Mouse (Mus musculus) urinary bladder, postnatal 14 days (tissue): ENCODE results near the gene Ltk.

ENCODE experiments used
- DNase-seq: peaks from one replicate; pipeline ENCODE4 v3.0.0; 2021; ENCODE audit warnings: low spot score

Ltk gene

GRCm38 (mm10) chr2:119760251-119760650 lies at the start of gene Ltk:
Ltk (minus strand) TSS chr2:119760431.
- DNase-seq: no peak

DNA sequence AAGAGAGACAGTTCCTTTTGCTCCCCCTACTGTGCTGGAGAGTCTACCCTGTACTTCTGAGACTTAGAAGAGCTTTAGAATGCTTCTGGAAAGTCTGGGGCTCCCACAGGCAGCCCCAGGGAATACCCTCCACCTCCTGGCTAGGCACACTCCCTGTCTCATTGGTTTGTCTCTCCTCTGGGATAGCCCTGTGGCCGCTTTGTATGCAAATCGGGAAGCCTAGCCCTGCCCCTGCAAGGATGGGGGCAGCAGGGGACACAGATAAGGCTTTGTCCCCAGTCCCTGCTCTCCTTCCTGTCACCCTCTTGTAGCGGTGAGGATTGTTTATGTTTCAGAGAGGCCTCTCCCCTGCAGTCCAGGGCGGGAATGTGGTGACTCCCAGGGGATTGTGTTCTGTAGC lies 48.6 kb upstream of the Ltk start:
- DNase-seq: no peak

- DNase-seq: no peak
These were observed 48.2 kb upstream of the Ltk start for GRCm38 (mm10) chr2:119808438-119808837.

- no peak for DNase-seq
These were observed 45.3 kb upstream of the Ltk start for GRCm38 (mm10) chr2:119805536-119805935.

DNA sequence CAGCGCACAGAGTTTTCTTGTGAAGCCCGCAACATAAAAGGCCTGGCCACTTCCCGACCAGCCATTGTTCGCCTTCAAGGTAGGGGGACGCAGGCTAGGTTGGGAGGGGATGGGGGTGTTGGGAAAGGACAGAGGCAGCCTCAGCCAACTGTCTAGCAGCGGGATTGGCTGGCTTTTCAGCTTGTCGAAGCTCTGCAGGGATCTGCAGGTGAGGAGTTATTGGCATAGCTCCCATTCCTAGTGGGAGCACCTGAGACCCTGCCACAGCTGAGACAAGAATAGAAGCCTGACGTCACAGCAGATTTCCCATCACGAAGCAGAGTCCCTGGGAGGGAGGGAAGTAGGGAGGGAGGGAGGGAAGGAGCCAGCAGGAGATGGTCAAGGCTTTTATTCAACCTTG lies 44.5 kb upstream of the Ltk start:
- DNase-seq: no peak

DNA sequence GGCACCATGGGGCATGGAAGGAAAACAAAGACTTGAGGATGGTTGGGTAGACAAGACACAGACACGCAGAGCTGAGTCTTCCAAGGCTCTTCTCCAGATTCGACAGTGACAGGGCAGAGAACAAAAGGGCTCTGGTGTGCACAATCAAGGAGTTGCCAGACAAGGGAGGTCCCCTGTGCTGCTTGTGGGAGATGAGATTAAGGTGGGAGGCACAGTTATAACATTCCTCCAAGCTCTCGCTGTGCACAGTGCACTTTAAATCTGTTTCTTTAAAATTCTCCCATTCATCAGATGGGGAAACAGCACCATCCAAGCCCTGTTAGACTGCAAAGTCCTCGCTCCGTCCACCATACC lies 44.0 kb upstream of the Ltk start:
- DNase-seq: no peak

- DNase-seq: no peak
These were observed 43.5 kb upstream of the Ltk start for GRCm38 (mm10) chr2:119803618-119804274.

GRCm38 (mm10) chr2:119802767-119803617 lies 42.8 kb upstream of the Ltk start:
- peak; percentile 30 for DNase-seq

- DNase-seq: peak; percentile 35
These were observed 40.9 kb upstream of the Ltk start for GRCm38 (mm10) chr2:119800876-119801846.

DNA sequence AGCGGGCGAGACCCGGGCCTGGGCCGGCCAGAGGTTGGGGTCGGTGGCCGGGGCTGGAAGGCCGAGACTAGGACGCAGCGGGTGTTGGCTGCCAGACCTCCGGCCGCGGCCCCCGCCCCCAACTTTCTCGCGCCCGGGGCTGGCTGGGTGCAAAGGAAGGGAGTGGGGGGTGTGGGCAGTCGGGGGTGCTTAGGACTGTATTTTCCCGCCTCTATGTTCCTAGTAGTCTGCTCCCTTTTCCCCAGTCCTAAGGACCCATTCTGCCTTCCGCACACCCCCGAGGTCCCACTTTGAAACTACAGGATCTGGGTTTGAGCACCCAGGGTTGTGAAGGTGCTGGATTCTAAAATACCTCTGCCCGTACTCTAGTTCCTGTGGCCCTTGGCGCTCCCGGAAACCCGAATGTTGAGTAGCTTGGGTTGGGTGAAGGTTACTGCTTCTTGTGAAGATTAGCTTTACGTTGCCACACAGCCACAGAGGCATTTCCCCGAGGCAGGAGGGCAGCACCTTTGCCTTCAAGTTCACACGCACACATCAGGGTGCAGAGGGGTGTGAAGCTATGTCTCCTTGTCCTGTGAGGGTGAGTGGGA lies 39.8 kb upstream of the Ltk start:
- DNase-seq: peak; percentile 33

DNA sequence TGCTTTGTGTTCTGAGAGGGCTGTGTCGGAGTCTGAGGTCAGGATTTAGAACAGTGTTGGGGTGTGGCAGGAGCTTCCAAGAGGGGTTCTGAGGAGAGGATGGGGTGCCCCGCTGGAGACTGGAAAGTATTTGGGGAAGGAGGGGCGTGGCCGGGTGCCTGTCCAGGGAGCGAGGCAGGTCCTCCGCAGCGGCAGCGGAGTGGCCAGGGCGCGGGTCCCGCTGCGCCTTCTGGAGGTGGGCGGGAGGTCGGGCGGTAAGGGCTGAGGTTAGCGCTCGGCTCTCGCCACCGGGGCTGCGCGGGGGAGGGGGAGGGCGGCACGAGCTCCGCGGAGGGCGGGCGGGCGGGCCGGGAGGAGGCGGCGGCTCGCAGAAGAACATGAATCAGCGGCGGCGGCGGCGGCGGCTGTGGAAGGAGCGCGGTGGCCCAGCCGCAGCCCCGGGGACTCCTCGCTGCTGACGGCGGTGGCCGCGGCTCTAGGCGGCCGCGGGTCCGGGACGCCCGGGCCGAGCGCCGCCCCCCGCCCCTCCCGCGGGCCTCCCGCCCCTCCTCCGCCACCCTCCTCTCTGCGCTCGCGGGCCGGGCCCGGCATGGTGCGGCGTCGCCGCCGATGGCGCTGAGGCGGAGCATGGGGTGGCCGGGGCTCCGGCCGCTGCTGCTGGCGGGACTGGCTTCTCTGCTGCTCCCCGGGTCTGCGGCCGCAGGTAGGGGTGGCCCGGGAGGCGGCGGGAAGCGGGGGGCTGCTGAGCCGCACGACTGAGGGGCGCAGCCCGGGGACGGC lies 39.1 kb upstream of the Ltk start:
- DNase-seq: peak; percentile 44

DNA sequence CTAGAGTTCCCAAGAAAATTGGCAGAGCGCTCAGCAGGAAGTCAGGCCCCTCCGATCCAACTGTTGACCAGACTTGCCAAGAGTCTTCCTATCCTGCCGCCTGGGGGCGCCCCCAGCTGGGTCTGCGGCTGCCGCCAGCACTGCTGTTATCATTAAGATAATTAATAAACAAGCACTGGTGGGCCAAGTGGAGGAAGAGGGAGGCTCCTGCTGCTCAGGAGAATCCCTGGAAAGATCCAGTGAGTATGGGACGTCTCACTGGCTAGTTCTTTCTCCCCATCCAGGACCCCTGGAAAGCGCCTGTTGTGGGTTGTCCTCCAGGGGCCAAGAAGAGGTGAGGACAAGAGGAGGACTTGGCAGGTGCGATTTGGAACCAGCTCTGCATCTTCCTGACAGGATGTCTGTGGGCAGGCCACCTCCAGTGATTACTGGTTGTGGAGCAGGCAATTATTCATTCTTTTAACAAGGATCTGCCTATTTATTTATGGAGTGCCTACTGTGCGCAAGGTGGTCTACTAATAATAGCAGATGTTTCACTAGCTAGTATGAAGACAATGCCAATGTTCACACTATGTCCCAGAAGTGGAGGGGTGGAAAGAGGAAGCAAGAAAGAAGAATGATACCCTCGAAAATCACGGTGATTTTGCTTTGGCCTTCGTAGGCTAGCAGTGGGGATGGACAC lies 38.2 kb upstream of the Ltk start:
- DNase-seq: peak; percentile 80

DNA sequence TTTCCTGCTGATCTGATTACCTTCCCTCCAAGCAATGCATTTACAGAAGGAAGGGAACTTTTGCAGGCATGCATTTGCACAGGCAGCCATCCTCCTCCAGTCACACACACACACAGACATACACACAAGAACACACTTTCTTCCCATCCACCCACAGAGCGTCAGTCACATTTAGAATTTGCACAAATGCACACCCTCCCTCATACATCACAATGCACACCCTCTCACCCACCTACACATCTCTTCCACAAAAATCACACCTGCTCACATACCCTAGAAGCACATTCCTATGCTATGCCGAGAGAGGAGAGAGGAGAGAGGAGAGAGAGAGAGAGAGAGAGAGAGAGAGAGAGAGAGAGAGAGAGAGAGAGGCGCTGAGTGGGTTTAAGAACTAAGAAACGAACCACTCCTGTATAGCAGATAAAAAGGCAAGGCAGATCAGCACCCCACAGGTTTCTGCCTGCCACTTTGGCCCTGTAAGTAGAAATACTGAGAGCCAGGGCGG lies 37.1 kb upstream of the Ltk start, which contains the start of gene Tyro3:
Gene Tyro3 (plus strand): TSS at position 455 of the 505 bp plus-strand sequence.
- no peak for DNase-seq

- DNase-seq: no peak
These were observed 29.8 kb upstream of the Ltk start for GRCm38 (mm10) chr2:119789996-119790395.

GRCm38 (mm10) chr2:119787206-119787883 lies 27.1 kb upstream of the Ltk start, which contains the start of gene Rpap1:
Rpap1 (minus strand) TSS chr2:119787537.
- peak; percentile 80 for DNase-seq

DNA sequence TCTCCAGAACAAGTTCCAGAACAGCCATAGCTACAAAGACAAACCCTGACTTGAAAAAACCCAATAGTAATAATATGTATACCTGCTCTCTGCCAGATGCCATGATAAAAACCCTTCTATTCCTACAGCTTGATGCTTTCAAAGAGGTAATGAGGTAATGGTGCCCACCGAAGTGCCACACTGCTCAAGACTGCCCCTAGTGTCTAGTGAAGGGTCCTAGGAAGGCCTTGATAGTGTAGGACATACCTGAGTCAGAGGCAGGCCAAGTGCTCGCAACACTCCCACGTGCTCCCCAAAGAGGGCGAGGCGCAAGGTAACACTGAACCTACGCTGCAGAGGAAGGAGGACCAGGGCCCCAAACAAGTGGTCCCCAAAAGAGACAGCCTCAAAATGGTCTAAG lies 7.0 kb upstream of the Ltk start:
- no peak for DNase-seq

- DNase-seq: no peak
These were observed 3.7 kb upstream of the Ltk start for GRCm38 (mm10) chr2:119763924-119764323.

- DNase-seq: no peak
These were observed 2.0 kb upstream of the Ltk start for GRCm38 (mm10) chr2:119762276-119762675.
